Mouse (Mus musculus): ENCODE results near the gene B020011L13Rik. TPM values are rescaled to one million over a fixed set of nuclear protein-coding genes. Genes with fewer than 3 reads are reported as not detected.
"Not testable (repeated sequence)": the region's sequence is repeated elsewhere in the genome, so short reads cannot be mapped to it uniquely, and the experiment has no call there.

B020011L13Rik gene
- not detected in 2 replicates for polyA plus RNA-seq (2016; fragmentation: Nextera tagmentation; extraction: Ambion mirVana)

- DNase-seq (ENCODE audit: low spot score); H3K36me3 ChIP-seq; H3K27ac ChIP-seq; H3K27me3 ChIP-seq (ENCODE audit: low read depth, poor library complexity, severe bottlenecking); H3K4me1 ChIP-seq; H3K9me3 ChIP-seq (replicated peaks); H3K4me3 ChIP-seq: not testable (repeated sequence)
- 82% methylated on average over 3 of the region's 3 CpGs for WGBS
Measured at GRCm38 (mm10) chr1:117780833-117781232, at the start of gene B020011L13Rik. Gene B020011L13Rik, plus strand, starts transcription at chr1:117781133.

GRCm38 (mm10) chr1:117816271-117816670 is 35.3 kb downstream of the B020011L13Rik start:
- H3K4me3 ChIP-seq; H3K27ac ChIP-seq; H3K9me3 ChIP-seq (replicated peaks); H3K36me3 ChIP-seq; DNase-seq (ENCODE audit: low spot score); H3K27me3 ChIP-seq (ENCODE audit: low read depth, poor library complexity, severe bottlenecking); H3K4me1 ChIP-seq: not testable (repeated sequence)

- H3K9me3 ChIP-seq (replicated peaks); DNase-seq (ENCODE audit: low spot score); H3K36me3 ChIP-seq; H3K27me3 ChIP-seq (ENCODE audit: low read depth, poor library complexity, severe bottlenecking); H3K27ac ChIP-seq; H3K4me3 ChIP-seq; H3K4me1 ChIP-seq: not testable (repeated sequence)
- 74% methylated on average over 5 of the region's 5 CpGs for WGBS
Measured at GRCm38 (mm10) chr1:117829781-117830180, 48.8 kb downstream of the B020011L13Rik start, which contains the start of gene Gm28360. Gene Gm28360, plus strand, starts transcription at chr1:117830081.

- WGBS: 94% methylated on average over 3 of the region's 3 CpGs
- DNase-seq (ENCODE audit: low spot score); H3K27me3 ChIP-seq (ENCODE audit: low read depth, poor library complexity, severe bottlenecking); H3K4me3 ChIP-seq; H3K27ac ChIP-seq; H3K4me1 ChIP-seq; H3K36me3 ChIP-seq; H3K9me3 ChIP-seq (replicated peaks): not testable (repeated sequence)
Measured at GRCm38 (mm10) chr1:117851718-117852117, 70.8 kb downstream of the B020011L13Rik start.

Other genes starting within 250 kb of the B020011L13Rik start
- not detected in 2 replicates for gene Gm28363, start 84.0 kb upstream of the B020011L13Rik start, polyA plus RNA-seq (2016; fragmentation: Nextera tagmentation; extraction: Ambion mirVana)
- gene Gm28360, start 48.9 kb downstream of the B020011L13Rik start, polyA plus RNA-seq (2016; fragmentation: Nextera tagmentation; extraction: Ambion mirVana): not detected in 2 replicates
- gene Gm28168, start 146.9 kb downstream of the B020011L13Rik start, polyA plus RNA-seq (2016; fragmentation: Nextera tagmentation; extraction: Ambion mirVana): not detected in 2 replicates
- not detected in 2 replicates for gene Gm7145, start 184.8 kb downstream of the B020011L13Rik start, polyA plus RNA-seq (2016; fragmentation: Nextera tagmentation; extraction: Ambion mirVana)

Measured in limb, embryonic 10.5 days (tissue).